Mouse (Mus musculus) cerebellum, postnatal 10 days (tissue): ENCODE results near the gene Olfr1242.

Experiments
- DNase-seq, 2 experiments: peaks; one replicate each; pipeline ENCODE4 v3.0.0; 2021; ENCODE audit warnings: mixed read lengths in 2 of 2

Olfr1242 gene

DNA sequence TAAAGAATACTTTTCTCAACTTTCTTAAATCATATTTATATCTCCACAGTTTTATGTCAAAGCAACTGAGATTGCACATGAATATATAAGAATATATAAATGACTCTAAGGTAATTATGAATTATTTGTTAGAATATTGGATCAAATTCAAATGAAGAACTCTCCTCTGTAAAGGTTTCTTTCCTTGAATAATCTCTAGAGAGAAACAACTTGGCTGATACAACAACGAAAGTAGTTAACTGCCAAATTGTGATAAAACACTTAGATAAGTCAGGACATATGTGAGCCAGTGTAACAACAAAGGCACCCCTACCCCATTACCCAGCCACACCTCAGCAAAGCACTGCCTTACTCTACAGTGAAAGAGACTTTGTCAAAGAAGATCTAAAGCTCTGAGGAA is at the start of gene Olfr1242:
TSS of gene Olfr1242 (minus strand) at position 101 of the 400 bp plus-strand sequence.
- no peak for DNase-seq

DNA sequence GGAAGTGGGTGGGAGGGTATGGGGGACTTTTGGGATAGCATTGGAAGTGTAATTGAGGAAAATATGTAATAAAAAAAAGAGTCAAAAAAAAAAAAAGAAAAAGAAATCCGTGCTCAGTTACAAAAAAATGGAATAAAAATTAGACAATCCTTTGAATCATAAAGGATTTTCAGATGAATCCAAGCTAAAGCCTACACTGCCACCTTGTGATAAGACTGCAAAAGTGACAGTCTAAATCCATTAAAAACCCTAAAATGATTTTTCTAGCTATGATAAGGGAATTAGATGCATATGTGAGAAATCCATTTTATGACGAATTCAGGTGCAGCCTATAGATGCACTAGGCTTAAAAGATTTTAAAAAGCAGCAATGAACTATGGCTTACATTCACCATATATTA is 46.4 kb upstream of the Olfr1242 start:
- no peak for DNase-seq

- peak in 1 of 2 experiments; percentile 1 for DNase-seq
Measured at GRCm38 (mm10) chr2:89539923-89540322, 41.8 kb upstream of the Olfr1242 start.

- DNase-seq, result no peak
Measured at GRCm38 (mm10) chr2:89531387-89531786, 33.3 kb upstream of the Olfr1242 start, which contains the start of gene Olfr1243. Gene Olfr1243, minus strand, starts transcription at chr2:89531487.

GRCm38 (mm10) chr2:89487026-89487425 is 11.1 kb downstream of the Olfr1242 start, which contains the start of gene Olfr1241:
Gene Olfr1241, minus strand, starts transcription at chr2:89487126.
- no peak for DNase-seq

GRCm38 (mm10) chr2:89442900-89443299 is 55.2 kb downstream of the Olfr1242 start, which contains the start of gene Olfr1240:
Gene Olfr1240, minus strand, starts transcription at chr2:89443000.
- no peak for DNase-seq
